Mouse (Mus musculus): Measurements from ENCODE around the gene Iqsec3.

- TF ChIP-seq CTCF (IDR thresholded peaks at IDR 0.05) (no peak), EP300 (IDR thresholded peaks at IDR 0.05) (no peak)
Observed at GRCm38 (mm10) chr6:121363956-121364355, 109.5 kb downstream of the Iqsec3 start.

Measured in lung, postnatal 0 days (tissue).